Mouse (Mus musculus): ENCODE results near the gene Apon.
"Not testable (repeated sequence)": the region's sequence is repeated elsewhere in the genome, so short reads cannot be mapped to it uniquely, and the experiment has no call there.

The Apon gene

GRCm38 (mm10) chr10:128275374-128275773 lies 21.5 kb downstream of the Apon start:
- not testable (repeated sequence) for DNase-seq

GRCm38 (mm10) chr10:128278158-128278557 lies 24.3 kb downstream of the Apon start:
- no peak for DNase-seq

- DNase-seq, result peak; percentile 50 to 57
Observed at GRCm38 (mm10) chr10:128280943-128281342, 27.0 kb downstream of the Apon start.

DNA sequence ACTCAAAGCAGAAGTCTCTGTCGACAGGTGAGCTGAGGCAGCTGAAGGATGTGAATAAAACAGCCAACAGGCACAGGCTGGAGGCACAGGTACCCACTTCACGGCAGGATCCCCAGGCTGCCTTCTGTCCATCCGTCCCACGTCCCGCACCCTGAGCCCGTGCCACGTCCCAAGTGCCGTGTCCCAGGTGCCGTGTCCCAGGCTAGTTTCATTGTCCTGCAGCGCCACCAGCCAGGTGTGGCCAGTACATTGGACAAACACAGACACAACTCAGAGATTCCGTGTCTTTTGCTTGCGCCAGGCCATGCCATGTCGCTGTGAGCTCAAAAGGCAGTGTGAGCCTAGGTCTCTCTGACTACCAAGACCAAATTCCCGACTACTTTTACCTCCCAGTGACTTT lies 27.8 kb downstream of the Apon start:
- DNase-seq, result peak in 1 of 2 experiments; percentile 25

DNA sequence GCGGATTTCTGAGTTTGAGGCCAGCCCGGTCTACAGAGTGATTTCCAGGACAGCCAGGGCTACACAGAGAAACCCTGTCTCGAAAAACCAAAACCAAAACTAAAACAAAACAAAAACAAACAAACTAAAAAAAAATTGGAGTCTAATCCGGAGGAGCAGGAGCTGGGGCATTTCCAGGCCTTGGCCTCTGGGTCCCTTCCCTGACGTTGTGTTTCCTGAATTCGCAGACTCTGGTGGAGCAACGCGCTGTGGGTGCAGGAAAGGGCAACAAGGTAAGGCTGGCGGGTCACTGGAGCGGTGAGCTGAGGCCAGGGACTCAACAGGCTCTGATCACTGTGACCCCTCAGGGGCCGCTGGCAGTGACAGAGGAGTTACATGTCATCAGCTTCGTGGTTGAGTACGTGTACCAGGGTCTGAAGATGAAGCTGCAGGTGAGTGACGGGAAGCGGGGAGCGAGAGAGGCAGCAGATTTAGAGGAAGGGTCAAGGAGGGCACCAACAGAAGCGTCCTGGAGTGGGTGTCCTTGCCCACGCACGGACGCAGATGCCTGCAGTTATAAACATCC lies 29.1 kb downstream of the Apon start:
- DNase-seq, result peak; percentile 35 to 48

DNA sequence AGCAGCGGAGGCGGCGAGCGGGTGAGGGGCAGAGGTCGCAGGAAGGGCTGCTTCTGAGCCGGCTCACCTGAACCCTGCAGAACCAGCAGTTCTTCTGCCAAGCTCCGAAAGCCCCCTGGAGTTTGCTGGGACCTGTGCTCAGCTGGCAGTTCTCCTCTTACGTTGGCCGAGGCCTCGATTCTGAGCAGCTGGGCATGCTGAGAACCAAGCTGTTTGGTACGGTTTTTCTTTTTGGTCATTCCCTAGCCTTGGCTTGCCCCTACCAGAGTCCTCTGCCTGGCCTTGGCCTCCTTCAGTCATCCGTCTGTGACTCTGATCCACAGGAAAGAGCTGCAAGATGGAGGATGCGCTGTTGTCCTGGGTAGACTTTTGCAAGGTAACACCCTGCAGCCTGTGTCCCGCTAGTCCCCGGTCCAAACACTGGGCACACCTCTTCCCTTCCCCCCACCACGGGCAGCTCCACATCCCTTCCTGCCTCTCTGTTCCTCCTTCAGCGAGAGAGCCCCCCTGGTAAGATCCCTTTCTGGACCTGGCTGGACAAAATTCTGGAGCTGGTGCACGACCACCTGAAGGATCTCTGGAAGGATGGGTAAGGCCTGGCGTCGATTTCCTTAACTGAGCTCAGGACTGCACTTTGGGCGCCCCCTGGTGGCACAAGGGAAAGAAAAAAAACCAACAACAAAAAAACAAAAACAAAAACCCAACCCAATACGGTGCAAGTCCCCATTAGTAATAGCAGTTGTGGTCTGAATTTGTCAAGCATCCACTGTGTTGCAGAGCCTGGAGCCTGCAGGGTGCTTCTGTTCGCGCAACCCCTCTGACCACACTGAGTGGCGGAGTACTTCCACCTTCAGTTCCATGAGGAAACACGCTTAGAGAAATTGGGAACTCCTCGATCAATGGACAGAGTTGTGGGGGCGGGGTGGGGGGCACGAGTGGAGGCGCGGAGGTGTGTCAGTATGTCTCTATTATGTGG lies 30.0 kb downstream of the Apon start:
- DNase-seq, result peak; percentile 67 to 89

DNA sequence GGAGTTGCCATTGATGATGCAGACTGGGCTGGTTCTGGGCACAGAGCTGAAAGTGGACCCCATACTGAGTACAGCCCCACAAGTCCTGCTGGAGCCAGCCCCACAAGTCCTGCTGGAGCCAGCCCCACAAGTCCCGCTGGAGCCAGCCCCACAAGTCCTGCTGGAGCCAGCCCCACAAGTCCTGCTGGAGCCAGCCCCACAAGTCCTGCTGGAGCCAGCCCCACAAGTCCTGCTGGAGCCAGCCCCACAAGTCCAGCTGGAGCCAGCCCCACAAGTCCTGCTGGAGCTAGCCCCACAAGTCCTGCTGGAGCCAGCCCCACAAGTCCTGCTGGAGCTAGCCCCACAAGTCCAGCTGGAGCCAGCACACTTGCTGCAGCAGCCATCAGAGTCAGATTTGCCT lies 36.7 kb downstream of the Apon start:
- not testable (repeated sequence) for DNase-seq

DNA sequence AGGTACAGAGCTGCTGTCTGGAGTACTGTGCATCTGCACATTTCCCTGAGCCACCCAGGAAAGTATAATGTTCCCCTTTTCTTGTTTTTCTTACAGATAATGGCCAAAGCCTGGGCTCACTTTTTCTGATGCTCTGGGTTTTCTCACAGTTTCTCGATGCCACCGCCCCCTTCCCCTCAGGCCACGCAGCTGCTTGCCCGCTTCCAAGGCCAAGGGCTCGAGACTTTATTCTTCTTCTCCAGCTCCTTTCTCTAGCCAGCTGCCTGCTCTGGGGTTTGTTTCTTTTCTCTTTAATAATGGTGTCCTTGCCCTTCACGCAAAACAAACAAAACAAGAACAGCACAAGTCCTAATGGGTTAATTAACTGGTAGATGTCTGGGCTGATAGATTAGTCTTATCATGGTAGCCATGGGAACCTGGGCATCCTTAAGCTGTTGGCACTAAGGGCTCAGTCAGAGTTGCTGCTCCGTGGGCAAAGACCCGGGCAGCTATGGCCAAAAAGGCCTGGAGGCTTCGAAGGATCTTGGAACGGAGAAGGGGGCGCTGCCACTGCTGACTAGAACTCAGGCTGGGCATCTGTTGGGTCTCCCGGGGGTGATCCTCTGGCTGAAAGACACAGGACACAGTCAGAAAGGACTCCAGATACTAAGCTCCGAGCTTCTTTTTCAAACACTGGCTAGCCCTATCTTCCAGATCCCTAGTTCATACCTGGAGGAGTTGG lies 42.6 kb downstream of the Apon start:
- DNase-seq, result no peak

DNA sequence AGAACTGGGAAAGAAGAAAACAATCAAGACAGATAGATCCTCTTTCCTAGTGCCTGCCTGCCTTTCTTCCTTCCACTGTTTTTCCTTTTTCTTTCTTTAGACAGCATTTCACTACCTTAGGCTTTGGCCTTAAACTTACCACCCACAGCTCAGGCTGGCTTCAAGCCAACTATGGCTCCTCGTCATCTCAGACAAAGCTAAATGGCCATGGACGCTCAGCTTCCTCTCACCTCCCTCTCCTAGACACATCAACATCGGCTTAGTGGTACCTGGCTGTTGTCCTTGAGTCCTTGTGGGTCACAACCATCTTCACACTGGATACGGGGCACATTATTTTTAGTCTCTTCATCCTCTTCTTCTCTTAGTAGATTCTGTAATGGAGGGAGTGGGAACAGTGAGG lies 43.3 kb downstream of the Apon start:
- no peak for DNase-seq

- DNase-seq, result no peak
Observed at GRCm38 (mm10) chr10:128297622-128298021, 43.7 kb downstream of the Apon start.

DNA sequence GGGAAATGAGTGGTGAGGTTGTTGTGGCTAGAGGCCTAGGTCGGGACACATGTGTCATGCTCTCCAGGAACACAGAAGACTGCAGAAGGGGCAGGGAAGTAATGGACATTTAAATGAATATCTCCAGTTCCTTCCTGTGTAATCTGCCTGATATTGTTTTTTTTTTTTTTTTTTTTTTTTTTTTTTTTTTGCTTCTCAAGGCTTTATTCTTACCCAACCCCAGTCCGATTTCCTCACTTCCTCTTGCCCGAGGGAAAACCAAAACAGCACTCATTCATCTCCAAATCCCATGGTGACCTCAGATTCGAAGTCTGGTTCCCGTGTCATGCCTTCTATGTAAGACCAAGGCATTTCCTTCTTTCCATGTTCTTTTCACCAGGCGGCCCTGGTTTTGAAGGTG lies 44.3 kb downstream of the Apon start:
- DNase-seq, result no peak

DNA sequence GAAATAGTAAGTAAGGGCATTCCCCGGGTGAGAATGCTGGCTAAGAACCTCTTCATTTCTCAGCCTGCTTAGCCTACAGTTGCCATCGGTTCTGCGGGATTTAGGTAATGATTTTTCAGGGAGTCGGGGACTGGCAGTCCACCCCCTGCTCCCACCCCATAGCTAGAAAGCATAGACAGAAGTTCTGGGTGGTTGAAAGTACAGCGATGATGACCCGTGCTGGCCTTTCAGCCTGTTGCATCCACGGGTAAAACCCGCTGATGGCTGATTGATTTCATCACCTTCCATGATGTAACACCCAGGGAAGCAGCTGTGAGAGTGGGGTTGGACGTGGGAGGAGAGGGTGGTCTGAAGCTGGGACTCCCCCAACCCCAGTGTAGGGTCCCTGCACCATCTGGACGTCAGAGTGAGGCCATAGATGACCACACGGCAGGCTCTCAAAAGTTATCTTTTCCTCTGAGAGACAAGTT lies 44.8 kb downstream of the Apon start, which contains the start of gene Il23a:
Gene Il23a (minus strand): TSS at position 51 of the 470 bp plus-strand sequence.
- no peak for DNase-seq

DNA sequence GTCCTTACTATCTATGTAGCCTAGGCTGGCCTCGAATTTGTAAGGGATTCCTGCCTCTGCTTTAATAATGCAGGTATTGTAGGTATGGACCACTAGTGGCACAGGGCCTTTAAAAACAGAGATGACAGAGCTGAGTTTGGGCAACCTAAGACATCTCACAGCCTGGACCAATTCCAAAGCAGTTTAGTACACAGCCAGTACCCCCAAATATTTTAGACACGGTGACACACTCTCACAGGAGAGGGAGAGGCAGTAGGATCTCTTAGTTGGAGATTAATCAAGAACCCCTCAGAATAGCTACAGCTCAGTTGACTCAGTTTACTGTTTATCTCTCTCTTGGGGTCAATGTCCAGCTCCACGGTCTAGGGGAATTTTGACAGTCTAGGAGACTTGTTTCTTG lies 48.5 kb downstream of the Apon start:
- DNase-seq, result no peak

DNA sequence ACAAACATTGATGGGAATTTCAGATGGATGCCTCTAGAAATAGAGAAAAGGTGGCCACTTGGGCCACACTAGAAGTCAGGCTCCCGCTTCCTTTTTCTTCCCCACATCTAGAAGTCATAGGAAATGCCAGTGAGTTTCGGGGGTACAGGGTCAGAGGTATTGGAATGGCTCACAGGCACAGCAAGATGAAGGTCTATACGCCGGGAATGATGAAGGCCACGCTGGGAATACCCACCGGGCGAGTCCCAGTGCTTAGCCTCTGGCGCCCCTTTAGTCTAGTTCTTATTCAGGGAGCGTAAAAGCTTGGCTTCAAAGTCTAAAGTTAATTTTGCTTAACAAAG lies 48.9 kb downstream of the Apon start:
- no peak for DNase-seq

DNA sequence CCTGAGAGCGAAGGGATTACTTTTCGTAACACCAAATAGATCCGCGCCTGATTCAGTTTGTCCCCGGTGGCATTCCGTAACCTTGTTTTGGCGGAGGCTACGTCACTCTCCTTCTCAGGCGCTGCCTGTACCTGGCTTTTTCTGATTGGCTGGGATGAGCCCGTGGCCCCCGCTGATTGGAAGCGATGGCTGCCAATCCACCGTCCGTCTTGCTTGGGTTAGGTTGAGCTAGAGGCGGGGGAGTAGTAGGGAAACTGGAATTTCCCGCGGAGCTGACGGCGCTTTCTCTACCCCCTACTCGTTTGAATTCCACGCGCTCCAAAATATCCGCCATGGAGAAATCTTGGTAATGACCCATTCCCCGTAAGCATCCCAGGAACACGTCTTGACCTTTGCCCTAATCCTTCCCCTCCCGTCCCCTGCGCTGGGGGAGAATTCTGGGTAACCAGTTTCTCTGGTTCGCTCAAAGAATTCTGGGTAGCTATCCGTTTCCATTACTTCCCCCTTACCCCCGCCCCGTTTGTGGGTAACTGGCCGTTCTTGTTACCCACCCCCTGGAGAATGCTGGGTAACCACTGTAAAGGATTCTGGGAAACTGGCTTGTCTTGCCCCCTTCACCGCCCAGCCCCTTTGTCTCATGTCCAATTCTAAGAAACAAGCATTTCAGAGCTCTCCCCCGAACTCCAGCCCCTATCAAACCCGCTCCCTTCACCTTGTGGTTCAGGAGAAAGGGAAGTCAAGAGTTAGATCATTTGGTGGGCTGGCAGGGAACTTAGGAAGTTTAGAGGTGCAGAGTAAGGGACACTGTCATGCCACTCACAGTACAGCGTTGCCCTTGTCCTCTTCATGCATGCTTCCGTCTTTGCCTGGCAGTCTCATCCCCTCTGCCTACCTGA lies 49.5 kb downstream of the Apon start, which contains the start of gene Pan2:
Gene Pan2 (plus strand): TSS at position 210 of the 896 bp plus-strand sequence.
- peak; percentile 99 to 100 for DNase-seq
